Mouse (Mus musculus): Measurements from ENCODE around the gene Vps8. TPM values are rescaled to one million over a fixed set of nuclear protein-coding genes. Genes with fewer than 3 reads are reported as not detected.

The Vps8 gene
- polyA plus RNA-seq, 1 experiment from 2014 or later: 15.1 TPM

DNA sequence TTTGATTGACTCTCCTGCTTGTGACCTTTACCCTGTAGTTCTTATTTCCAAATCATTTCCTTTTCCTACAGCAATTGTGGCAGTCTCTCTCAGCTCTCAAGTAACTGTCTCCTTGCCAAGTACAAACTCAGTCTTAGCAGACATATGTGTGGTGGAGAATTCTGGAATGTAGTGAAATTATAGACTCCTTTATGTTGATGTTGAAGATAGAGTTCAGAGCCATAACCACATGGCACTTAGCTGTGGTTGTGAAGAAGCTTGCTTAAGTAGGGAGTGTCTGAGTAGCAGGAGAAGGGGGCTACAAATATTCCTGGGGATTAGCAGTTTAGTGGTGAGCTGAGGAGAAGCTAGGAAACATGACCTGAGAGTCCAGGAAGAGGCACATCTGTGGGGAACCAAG, 18.1 kb downstream of the Vps8 start:
- H3K4me3 ChIP-seq (ENCODE audit: low read depth, low read length): no peak overlapping the region
- DNase-seq (ENCODE audit: low spot score) (no peak), ATAC-seq (ENCODE audit: insufficient number of reproducible peaks, low FRiP score, low TSS enrichment, low read depth) (no peak)
- H3K9ac ChIP-seq (ENCODE audit: low read length): no peak overlapping the region
- no peak overlapping the region for H3K4me2 ChIP-seq (ENCODE audit: low read depth, severe bottlenecking)
- peak overlapping the region; percentile 30; the same call in 1 of the 2 replicates for H3K27ac ChIP-seq (replicated peaks; ENCODE audit: low read depth, low read length)
- H3K36me3 ChIP-seq (ENCODE audit: control insufficient read depth, insufficient read depth, low read length): no peaks in the 10 kb centered on the region
- peaks cover 13% of the 10 kb centered on the region; the same call in 1 of the 2 replicates for H3K4me1 ChIP-seq (ENCODE audit: control insufficient read depth, insufficient read depth, low read length)
- H3K27me3 ChIP-seq (ENCODE audit: control insufficient read depth, insufficient read depth, low read length): no peaks in the 10 kb centered on the region
- H3K9me3 ChIP-seq (ENCODE audit: control insufficient read depth, low read length): no peaks in the 10 kb centered on the region

GRCm38 (mm10) chr16:21445026-21445625, 22.2 kb downstream of the Vps8 start:
- H3K9me3 ChIP-seq (ENCODE audit: control insufficient read depth, low read length): no peaks in the 10 kb centered on the region
- peaks cover 13% of the 10 kb centered on the region; the same call in 1 of the 2 replicates for H3K4me1 ChIP-seq (ENCODE audit: control insufficient read depth, insufficient read depth, low read length)
- no peak overlapping the region for H3K4me3 ChIP-seq (ENCODE audit: low read depth, low read length)
- ATAC-seq (ENCODE audit: insufficient number of reproducible peaks, low FRiP score, low TSS enrichment, low read depth) (peak; percentile 57; the same call in 1 of the 2 replicates), DNase-seq (ENCODE audit: low spot score) (peak; percentile 38)
- peak overlapping the region; percentile 42; the same call in 1 of the 2 replicates for H3K27ac ChIP-seq (replicated peaks; ENCODE audit: low read depth, low read length)
- no peaks in the 10 kb centered on the region for H3K27me3 ChIP-seq (ENCODE audit: control insufficient read depth, insufficient read depth, low read length)
- H3K36me3 ChIP-seq (ENCODE audit: control insufficient read depth, insufficient read depth, low read length): no peaks in the 10 kb centered on the region
- H3K4me2 ChIP-seq (ENCODE audit: low read depth, severe bottlenecking): no peak overlapping the region
- WGBS: 40% methylated on average over 9 of the region's 9 CpGs
- no peak overlapping the region for H3K9ac ChIP-seq (ENCODE audit: low read length)

- no peaks in the 10 kb centered on the region for H3K27me3 ChIP-seq (ENCODE audit: control insufficient read depth, insufficient read depth, low read length)
- H3K4me1 ChIP-seq (ENCODE audit: control insufficient read depth, insufficient read depth, low read length): peaks cover 9% of the 10 kb centered on the region; the same call in 1 of the 2 replicates
- no peak overlapping the region for H3K9ac ChIP-seq (ENCODE audit: low read length)
- no peak for ATAC-seq (ENCODE audit: insufficient number of reproducible peaks, low FRiP score, low TSS enrichment, low read depth)
- WGBS: 90% methylated on average over 5 of the region's 5 CpGs
- no peak overlapping the region for H3K4me2 ChIP-seq (ENCODE audit: low read depth, severe bottlenecking)
- H3K27ac ChIP-seq (replicated peaks; ENCODE audit: low read depth, low read length): no peak overlapping the region
- H3K9me3 ChIP-seq (ENCODE audit: control insufficient read depth, low read length): no peaks in the 10 kb centered on the region
- no peak overlapping the region for H3K4me3 ChIP-seq (ENCODE audit: low read depth, low read length)
- no peaks in the 10 kb centered on the region for H3K36me3 ChIP-seq (ENCODE audit: control insufficient read depth, insufficient read depth, low read length)
- no peak for DNase-seq (ENCODE audit: low spot score)
These were observed 24.5 kb downstream of the Vps8 start for GRCm38 (mm10) chr16:21447447-21447846.

DNA sequence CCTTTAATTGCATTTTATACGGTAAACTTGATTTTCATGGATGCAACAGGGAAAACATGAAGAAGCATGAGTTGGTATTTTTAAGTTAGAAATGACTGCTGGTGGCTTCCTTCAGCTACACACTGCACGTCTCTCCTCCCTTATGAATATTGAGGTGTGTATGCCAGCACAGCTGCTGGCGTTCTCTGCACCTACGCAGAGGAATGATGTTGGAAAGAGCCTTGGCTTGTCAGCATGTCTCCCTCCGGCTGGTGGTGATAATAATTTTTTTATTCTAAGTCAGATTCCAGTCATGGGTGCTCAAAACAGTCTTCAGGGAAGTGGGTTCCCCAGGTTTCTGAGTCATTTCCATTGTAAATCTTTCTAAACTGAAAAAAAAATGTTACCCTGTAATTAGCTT, 25.5 kb downstream of the Vps8 start:
- no peak overlapping the region for H3K27ac ChIP-seq (replicated peaks; ENCODE audit: low read depth, low read length)
- H3K4me1 ChIP-seq (ENCODE audit: control insufficient read depth, insufficient read depth, low read length): peaks cover 9% of the 10 kb centered on the region; the same call in 1 of the 2 replicates
- WGBS: 89% methylated on average over 5 of the region's 5 CpGs
- no peaks in the 10 kb centered on the region for H3K9me3 ChIP-seq (ENCODE audit: control insufficient read depth, low read length)
- H3K9ac ChIP-seq (ENCODE audit: low read length): no peak overlapping the region
- no peak for DNase-seq (ENCODE audit: low spot score)
- H3K27me3 ChIP-seq (ENCODE audit: control insufficient read depth, insufficient read depth, low read length): no peaks in the 10 kb centered on the region
- no peak overlapping the region for H3K4me2 ChIP-seq (ENCODE audit: low read depth, severe bottlenecking)
- no peaks in the 10 kb centered on the region for H3K36me3 ChIP-seq (ENCODE audit: control insufficient read depth, insufficient read depth, low read length)
- no peak overlapping the region for H3K4me3 ChIP-seq (ENCODE audit: low read depth, low read length)
- ATAC-seq (ENCODE audit: insufficient number of reproducible peaks, low FRiP score, low TSS enrichment, low read depth): no peak

DNA sequence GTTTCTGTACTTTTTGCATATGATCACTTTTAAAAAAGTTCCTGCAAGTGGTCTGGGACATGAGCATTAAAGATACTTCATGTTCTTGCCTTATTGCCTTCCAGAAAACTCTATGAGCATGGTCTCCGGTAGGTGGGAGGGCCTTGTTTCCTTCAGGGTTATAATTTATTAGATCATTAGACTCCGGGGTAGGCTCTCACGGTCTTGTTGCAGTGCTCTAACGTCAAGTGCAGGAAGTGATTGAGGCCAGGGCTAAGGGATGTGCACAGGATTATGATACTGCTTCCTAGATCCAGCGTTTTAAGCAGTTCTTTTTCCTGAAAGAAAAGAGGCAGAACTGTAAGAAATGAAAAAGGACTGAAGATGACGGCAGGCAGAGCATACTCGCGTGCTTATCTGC, 27.0 kb downstream of the Vps8 start:
- no peaks in the 10 kb centered on the region for H3K9me3 ChIP-seq (ENCODE audit: control insufficient read depth, low read length)
- H3K9ac ChIP-seq (ENCODE audit: low read length): no peak overlapping the region
- no peaks in the 10 kb centered on the region for H3K36me3 ChIP-seq (ENCODE audit: control insufficient read depth, insufficient read depth, low read length)
- no peak overlapping the region for H3K27ac ChIP-seq (replicated peaks; ENCODE audit: low read depth, low read length)
- H3K27me3 ChIP-seq (ENCODE audit: control insufficient read depth, insufficient read depth, low read length): no peaks in the 10 kb centered on the region
- no peak for ATAC-seq (ENCODE audit: insufficient number of reproducible peaks, low FRiP score, low TSS enrichment, low read depth)
- H3K4me2 ChIP-seq (ENCODE audit: low read depth, severe bottlenecking): no peak overlapping the region
- no peak overlapping the region for H3K4me3 ChIP-seq (ENCODE audit: low read depth, low read length)
- DNase-seq (ENCODE audit: low spot score): no peak
- WGBS: 62% methylated on average over 8 of the region's 8 CpGs
- H3K4me1 ChIP-seq (ENCODE audit: control insufficient read depth, insufficient read depth, low read length): peaks cover 4% of the 10 kb centered on the region; the same call in 1 of the 2 replicates

GRCm38 (mm10) chr16:21452569-21452968, 29.7 kb downstream of the Vps8 start:
- H3K9ac ChIP-seq (ENCODE audit: low read length): no peak overlapping the region
- no peak overlapping the region for H3K4me3 ChIP-seq (ENCODE audit: low read depth, low read length)
- DNase-seq (ENCODE audit: low spot score) (no peak), ATAC-seq (ENCODE audit: insufficient number of reproducible peaks, low FRiP score, low TSS enrichment, low read depth) (no peak)
- H3K4me1 ChIP-seq (ENCODE audit: control insufficient read depth, insufficient read depth, low read length): no peaks in the 10 kb centered on the region
- H3K36me3 ChIP-seq (ENCODE audit: control insufficient read depth, insufficient read depth, low read length): no peaks in the 10 kb centered on the region
- H3K27ac ChIP-seq (replicated peaks; ENCODE audit: low read depth, low read length): no peak overlapping the region
- H3K27me3 ChIP-seq (ENCODE audit: control insufficient read depth, insufficient read depth, low read length): no peaks in the 10 kb centered on the region
- 79% methylated on average over 6 of the region's 6 CpGs for WGBS
- no peak overlapping the region for H3K4me2 ChIP-seq (ENCODE audit: low read depth, severe bottlenecking)
- no peaks in the 10 kb centered on the region for H3K9me3 ChIP-seq (ENCODE audit: control insufficient read depth, low read length)

- 81% methylated on average over 14 of the region's 14 CpGs for WGBS
- no peak for ATAC-seq (ENCODE audit: insufficient number of reproducible peaks, low FRiP score, low TSS enrichment, low read depth)
These were observed 34.9 kb downstream of the Vps8 start for GRCm38 (mm10) chr16:21457639-21458369.

GRCm38 (mm10) chr16:21465868-21466267, 43.0 kb downstream of the Vps8 start:
- H3K27ac ChIP-seq (replicated peaks; ENCODE audit: low read depth, low read length): no peak overlapping the region
- no peak for ATAC-seq (ENCODE audit: insufficient number of reproducible peaks, low FRiP score, low TSS enrichment, low read depth)
- WGBS: 43% methylated on average over 8 of the region's 8 CpGs
- H3K27me3 ChIP-seq (ENCODE audit: control insufficient read depth, insufficient read depth, low read length): no peaks in the 10 kb centered on the region
- no peak for DNase-seq (ENCODE audit: low spot score)
- no peaks in the 10 kb centered on the region for H3K4me1 ChIP-seq (ENCODE audit: control insufficient read depth, insufficient read depth, low read length)
- no peaks in the 10 kb centered on the region for H3K9me3 ChIP-seq (ENCODE audit: control insufficient read depth, low read length)
- H3K4me3 ChIP-seq (ENCODE audit: low read depth, low read length): no peak overlapping the region
- no peak overlapping the region for H3K9ac ChIP-seq (ENCODE audit: low read length)
- H3K4me2 ChIP-seq (ENCODE audit: low read depth, severe bottlenecking): no peak overlapping the region
- peaks cover 2% of the 10 kb centered on the region; the same call in 1 of the 2 replicates for H3K36me3 ChIP-seq (ENCODE audit: control insufficient read depth, insufficient read depth, low read length)

More at GRCm38 (mm10) chr16:21457639-21458369, 34.9 kb downstream of the Vps8 start:
- Histone ChIP-seq H3K9ac (ENCODE audit: low read length) (no peak overlapping the region), H3K36me3 (ENCODE audit: control insufficient read depth, insufficient read depth, low read length) (no peaks in the 10 kb centered on the region), H3K4me3 (ENCODE audit: low read depth, low read length) (no peak overlapping the region), H3K9me3 (ENCODE audit: control insufficient read depth, low read length) (no peaks in the 10 kb centered on the region), H3K4me2 (ENCODE audit: low read depth, severe bottlenecking) (no peak overlapping the region), H3K4me1 (ENCODE audit: control insufficient read depth, insufficient read depth, low read length) (no peaks in the 10 kb centered on the region), H3K27me3 (ENCODE audit: control insufficient read depth, insufficient read depth, low read length) (no peaks in the 10 kb centered on the region), H3K27ac (replicated peaks; ENCODE audit: low read depth, low read length) (no peak overlapping the region)
- no peak for DNase-seq (ENCODE audit: low spot score)
